Mouse (Mus musculus): Measurements from ENCODE around the gene Pdcd1lg2.

DNA sequence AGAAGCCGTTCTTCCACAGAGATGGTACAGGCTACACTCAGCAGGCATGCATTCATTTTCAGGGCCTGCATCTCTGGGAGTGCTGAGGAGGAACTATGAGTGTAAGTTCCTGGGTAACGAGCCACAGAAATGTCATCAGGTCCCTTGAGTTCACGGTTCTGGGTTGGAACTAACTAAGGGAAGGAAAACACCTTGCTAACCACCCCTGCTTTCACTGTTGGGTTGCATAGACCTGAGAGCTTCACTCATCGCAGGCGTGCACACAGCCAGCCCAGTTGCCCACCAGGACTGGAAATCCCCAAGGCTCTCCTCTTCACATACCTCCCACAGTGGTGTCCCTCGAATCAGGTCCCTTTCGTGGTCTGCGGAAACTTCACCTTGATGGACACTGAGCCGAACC is 35.8 kb upstream of the Pdcd1lg2 start:
- TF ChIP-seq POLR2A (IDR thresholded peaks at IDR 0.05; ENCODE audit: insufficient read length, low read depth): no peak
- TF ChIP-seq CEBPB (IDR thresholded peaks at IDR 0.05; ENCODE audit: insufficient read depth, poor library complexity, severe bottlenecking): no peak
- no peak for TF ChIP-seq MAX (IDR thresholded peaks at IDR 0.05; ENCODE audit: low read depth)
- TF ChIP-seq POLR2AphosphoS2 (IDR thresholded peaks at IDR 0.05; ENCODE audit: insufficient read length, low read depth): no peak
- no peak for TF ChIP-seq USF1 (IDR thresholded peaks at IDR 0.05; ENCODE audit: low read depth)
- TF ChIP-seq TCF3 (IDR thresholded peaks at IDR 0.05; ENCODE audit: insufficient read length, low read depth): no peak
- TF ChIP-seq MYOG (IDR thresholded peaks at IDR 0.05; ENCODE audit: control insufficient read depth in 1 of 3, insufficient read depth in 1 of 3, insufficient read length in 2 of 3, low read depth in 2 of 3): no peak
